Mouse (Mus musculus) neural tube, embryonic 13.5 days (tissue): ENCODE measurements around the gene Psmd2. TPM values are rescaled to one million over a fixed set of nuclear protein-coding genes. Genes with fewer than 3 reads are reported as not detected.

Experiments used
- ATAC-seq: fragments of 200-750 bp; cut with Nextera tagmentation; 2 replicates; pipeline ENCODE4 v1.8.0; 2017; ENCODE audit warnings: low read depth, mild to moderate bottlenecking, moderate TSS enrichment, moderate library complexity
- H3K27ac ChIP-seq: fragments of 300-500 bp; sonication (generic); replicated peaks from 2 replicates; pipeline ENCODE4 v1.5.1; 2015; ENCODE audit warnings: moderate library complexity, mild to moderate bottlenecking, inconsistent platforms
- H3K27me3 ChIP-seq: fragments of 300-500 bp; sonication (generic); 2 replicates; pipeline ENCODE4 v1.6.1; 2015; ENCODE audit warnings: mild to moderate bottlenecking, inconsistent platforms
- H3K36me3 ChIP-seq: fragments of 300-500 bp; sonication (generic); 2 replicates; pipeline ENCODE4 v1.6.1; 2015; ENCODE audit warnings: mild to moderate bottlenecking, inconsistent platforms
- H3K4me1 ChIP-seq: fragments of 300-500 bp; sonication (generic); replicated peaks from 2 replicates; pipeline ENCODE4 v1.6.1; 2015; ENCODE audit warnings: inconsistent platforms
- H3K4me2 ChIP-seq: fragments of 300-500 bp; sonication (generic); 2 replicates; pipeline ENCODE4 v1.6.1; 2015; ENCODE audit warnings: inconsistent platforms, mild to moderate bottlenecking, moderate library complexity
- H3K4me3 ChIP-seq: fragments of 300-500 bp; sonication (generic); 2 replicates; pipeline ENCODE4 v1.5.1; 2015; ENCODE audit warnings: mild to moderate bottlenecking, inconsistent platforms
- H3K9ac ChIP-seq: fragments of 300-500 bp; sonication (generic); 2 replicates; pipeline ENCODE4 v1.6.1; 2015; ENCODE audit warnings: moderate library complexity, mild to moderate bottlenecking, inconsistent platforms
- H3K9me3 ChIP-seq: fragments of 300-500 bp; sonication (generic); 2 replicates; pipeline ENCODE4 v1.6.1; 2016; ENCODE audit warnings: inconsistent platforms
- WGBS: fragments of 180-500 bp; shearing (Covaris S2); methylation state at CpG from one replicate; pipeline ENCODE4 v1.1.7; 2015; 5-methylcytosine and 5-hydroxymethylcytosine counted together
- polyA plus RNA-seq: library from polyadenylated mRNA; unstranded; fragments of >200 nt; fragmentation: Nextera tagmentation; extraction: Ambion mirVana; gene quantifications from 2 replicates; pipeline ENCODE4 v1.2.1, GENCODE M21; 2015

Gene Psmd2
- polyA plus RNA-seq: 352 and 361 TPM in 2 replicates

DNA sequence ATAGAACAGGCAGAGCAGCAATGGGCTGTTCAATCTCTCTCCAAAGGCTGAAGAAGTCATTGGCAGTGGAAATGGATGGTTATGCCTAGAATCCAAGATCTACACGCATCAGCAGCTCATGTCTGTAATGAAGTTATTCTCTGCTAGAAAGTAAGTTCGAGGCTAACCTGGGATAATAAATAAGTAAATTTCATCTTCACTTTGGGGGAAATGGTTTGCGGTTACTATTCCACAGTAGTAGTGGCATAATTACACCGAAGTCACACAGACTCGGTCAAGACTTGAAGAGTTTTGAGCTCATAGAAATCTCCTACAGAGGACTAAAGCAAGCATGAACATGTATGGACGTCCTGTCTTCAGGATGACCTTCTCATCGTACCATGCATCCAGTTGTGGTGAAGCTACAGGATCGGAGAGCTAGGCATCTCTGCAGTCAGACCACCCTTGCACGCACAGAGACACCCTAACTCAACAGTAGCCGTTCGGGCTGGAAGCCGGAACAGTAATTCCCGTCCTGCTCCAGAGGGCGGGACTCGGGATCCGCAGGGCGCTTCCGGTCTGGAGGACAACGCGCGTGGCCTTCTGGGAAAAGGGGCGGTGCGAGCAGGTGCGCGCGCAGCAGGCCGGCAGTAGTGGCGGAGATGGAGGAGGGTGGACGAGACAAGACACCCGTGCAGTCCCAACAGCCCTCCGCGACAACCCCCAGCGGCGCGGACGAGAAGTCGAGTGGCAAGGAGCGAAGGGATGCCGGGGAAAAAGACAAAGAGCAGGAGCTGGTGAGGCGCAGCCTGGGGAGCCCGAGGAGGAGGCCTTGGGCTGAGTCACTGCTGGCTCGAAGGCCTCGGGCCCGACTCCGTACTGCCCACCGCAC, at the start of gene Psmd2:
Gene Psmd2 (plus strand): TSS at position 577 of the 871 bp plus-strand sequence.
- Histone ChIP-seq H3K36me3 (peaks cover 20% of the 10 kb centered on the region), H3K4me1 (peaks cover 19% of the 10 kb centered on the region), H3K27ac (peak within 1 kb of the TSS; percentile 88), H3K9me3 (no peaks in the 10 kb centered on the region), H3K27me3 (no peaks in the 10 kb centered on the region), H3K4me2 (peak within 1 kb of the TSS; percentile 80), H3K4me3 (peak within 1 kb of the TSS; percentile 86), H3K9ac (peak within 1 kb of the TSS; percentile 93)
- 2% methylated on average over 46 of the region's 46 CpGs for WGBS
- peak; percentile 96 for ATAC-seq

DNA sequence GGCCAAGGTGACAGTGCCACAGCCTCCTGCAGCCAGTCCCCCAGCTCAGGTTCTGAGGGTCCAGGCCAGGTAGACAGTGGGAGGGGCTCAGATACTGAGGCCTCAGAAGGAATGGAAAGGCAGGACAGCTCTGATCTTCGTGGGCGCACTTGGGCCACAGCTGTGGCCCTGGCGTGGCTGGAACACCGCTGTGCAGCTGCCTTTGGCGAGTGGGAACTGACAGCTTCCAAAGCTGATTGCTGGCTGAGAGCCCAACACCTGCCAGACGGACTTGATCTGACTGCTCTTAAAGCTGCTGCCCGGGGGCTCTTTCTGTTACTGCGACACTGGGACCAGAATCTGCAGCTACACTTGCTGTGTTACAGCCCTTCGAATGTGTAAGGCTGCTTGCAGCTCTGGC, 46.7 kb upstream of the Psmd2 start:
- 52% methylated on average over 9 of the region's 9 CpGs for WGBS
- Histone ChIP-seq H3K4me3 (no peak overlapping the region), H3K36me3 (peaks cover 48% of the 10 kb centered on the region), H3K9ac (no peak overlapping the region), H3K27ac (0 out of 2 replicates have a peak overlapping the region, but pooled peaks have one; percentile 42), H3K27me3 (no peaks in the 10 kb centered on the region), H3K4me1 (peaks cover 26% of the 10 kb centered on the region), H3K4me2 (no peak overlapping the region), H3K9me3 (no peaks in the 10 kb centered on the region)
- ATAC-seq: peak; percentile 28; the same call in 1 of the 2 replicates

DNA sequence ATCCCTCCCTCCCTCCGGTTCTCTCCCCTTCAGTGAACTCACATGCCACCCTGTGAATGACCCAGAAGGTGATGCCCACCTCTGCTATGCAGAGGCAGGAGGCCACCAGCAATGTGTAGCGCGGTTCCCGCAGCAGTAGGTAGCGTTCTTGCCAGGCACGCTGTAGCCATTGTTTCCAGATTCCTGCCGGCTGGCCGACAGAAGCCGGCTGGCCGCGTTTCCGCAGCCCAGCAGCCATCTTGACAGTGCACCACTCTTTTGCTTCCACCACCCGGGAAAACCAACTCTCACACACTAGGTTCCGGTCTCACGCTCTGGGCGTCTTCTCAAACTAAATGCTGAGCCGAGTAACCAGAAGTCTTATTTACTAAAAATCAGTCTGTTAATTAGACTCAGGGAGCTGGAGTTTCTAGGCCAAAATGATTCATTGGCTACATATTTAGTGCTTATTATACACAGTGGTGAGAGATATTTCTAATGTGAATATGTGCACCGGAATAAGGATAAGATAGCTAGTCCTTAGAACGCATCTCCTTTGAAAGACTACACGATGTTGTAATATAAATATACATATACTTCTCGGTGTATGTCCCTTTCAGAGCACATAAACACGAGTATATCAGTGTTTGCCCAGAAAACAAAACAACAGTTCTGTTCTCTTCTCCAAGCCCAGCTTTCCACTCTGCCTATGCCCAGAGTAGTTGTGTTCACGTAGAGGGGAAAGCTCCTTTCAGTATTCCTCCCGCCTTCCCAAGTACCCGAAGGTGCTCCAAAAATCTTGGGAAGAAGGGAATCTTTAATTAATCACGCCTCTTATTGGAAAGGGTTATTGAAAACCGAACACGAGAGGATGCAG, 40.7 kb upstream of the Psmd2 start:
- Histone ChIP-seq H3K27ac (peak overlapping the region; percentile 90), H3K9ac (peak overlapping the region; percentile 92), H3K4me3 (peak overlapping the region; percentile 84), H3K27me3 (no peaks in the 10 kb centered on the region), H3K4me1 (peaks cover 29% of the 10 kb centered on the region), H3K9me3 (no peaks in the 10 kb centered on the region), H3K36me3 (peaks cover 31% of the 10 kb centered on the region), H3K4me2 (peak overlapping the region; percentile 84)
- ATAC-seq: peak; percentile 70
- under 1% methylated on average over 28 of the region's 28 CpGs for WGBS

DNA sequence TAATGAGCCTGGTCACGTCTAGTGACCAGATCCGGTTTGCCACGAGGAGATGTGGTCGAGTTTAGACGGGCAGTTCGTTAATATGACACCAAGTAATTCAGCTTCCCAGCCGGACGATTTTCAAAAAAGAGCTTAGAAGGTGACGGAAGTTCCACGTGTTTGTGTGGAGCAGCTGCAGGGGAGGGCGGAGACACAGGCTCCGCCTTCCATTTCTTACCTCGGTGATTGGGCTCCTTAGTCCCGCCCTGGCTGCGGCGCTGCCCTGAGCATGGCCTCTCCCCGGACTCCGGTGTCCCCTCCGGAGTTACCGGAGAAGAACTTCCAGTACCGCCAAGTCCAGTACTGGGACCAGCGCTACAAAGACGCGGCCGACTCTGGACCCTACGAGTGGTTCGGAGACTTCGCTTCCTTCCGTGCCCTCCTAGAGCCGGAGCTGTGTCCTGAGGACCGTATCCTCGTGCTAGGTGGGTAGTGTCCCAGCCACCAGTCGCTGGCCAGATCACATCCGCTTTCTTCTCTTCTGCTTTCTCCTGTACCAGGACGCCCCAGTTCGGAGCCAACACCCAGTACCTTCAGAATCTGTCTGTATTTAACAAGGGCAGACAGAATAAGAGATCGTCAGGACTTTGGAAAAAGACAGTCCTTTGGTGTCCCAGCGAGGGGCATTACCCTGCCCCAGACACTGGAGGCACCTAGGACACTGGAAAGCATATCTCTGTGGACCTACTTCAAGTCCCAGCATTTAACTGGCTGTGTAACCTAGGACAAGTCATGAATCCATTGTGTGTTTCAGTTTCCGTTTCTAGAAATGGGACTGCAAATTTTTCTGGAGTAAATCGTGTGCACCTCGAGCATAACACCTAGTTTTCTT, 39.9 kb upstream of the Psmd2 start, which contains the start of the genes Eef1akmt4, Gm49333 and Alg3:
Gene Eef1akmt4 (plus strand): TSS at position 237 of the 871 bp plus-strand sequence.
Gene Gm49333 (plus strand): TSS at position 254 of the 871 bp plus-strand sequence.
Gene Alg3 (minus strand): TSS at position 379 of the 871 bp plus-strand sequence.
- Histone ChIP-seq H3K4me2 (peak within 1 kb of the TSS; percentile 84), H3K4me1 (peaks cover 29% of the 10 kb centered on the region), H3K9me3 (no peaks in the 10 kb centered on the region), H3K4me3 (peak within 1 kb of the TSS; percentile 84), H3K27me3 (no peaks in the 10 kb centered on the region), H3K36me3 (peaks cover 26% of the 10 kb centered on the region), H3K9ac (peak within 1 kb of the TSS; percentile 92), H3K27ac (peak within 1 kb of the TSS; percentile 90)
- peak; percentile 93 for ATAC-seq
- 2% methylated on average over 41 of the region's 41 CpGs for WGBS

- WGBS: 2% methylated on average over 61 of the region's 83 CpGs
- H3K4me1 ChIP-seq: peaks cover 41% of the 10 kb centered on the region
- H3K9me3 ChIP-seq: no peaks in the 10 kb centered on the region
- H3K4me2 ChIP-seq: peak overlapping the region; percentile 95
- peaks cover 19% of the 10 kb centered on the region for H3K36me3 ChIP-seq
- H3K4me3 ChIP-seq: peak overlapping the region; percentile 85
- H3K27ac ChIP-seq: peak overlapping the region; percentile 97
- peak; percentile 32 for ATAC-seq
- H3K27me3 ChIP-seq: no peaks in the 10 kb centered on the region
- H3K9ac ChIP-seq: peak overlapping the region; percentile 91
These were observed 31.7 kb upstream of the Psmd2 start for GRCm38 (mm10) chr16:20619541-20620398.

DNA sequence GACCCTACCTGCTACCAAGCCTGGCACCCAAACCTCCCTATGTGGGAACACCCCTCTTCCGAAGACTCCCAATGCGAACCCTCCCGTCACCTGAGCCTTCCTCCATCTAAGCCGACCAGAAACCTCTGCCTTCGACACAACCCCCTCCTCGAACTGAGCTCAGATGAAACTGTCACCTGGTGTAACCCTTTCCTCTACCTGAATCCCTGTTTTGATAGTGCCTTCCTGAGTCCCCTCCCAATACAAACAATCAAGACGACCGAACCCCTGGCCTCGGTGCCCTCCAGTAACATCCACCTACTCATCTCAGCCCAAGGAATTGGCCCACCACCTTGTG, 31.1 kb upstream of the Psmd2 start:
- peak; percentile 20 for ATAC-seq
- WGBS: 0% methylated on average over 9 of the region's 9 CpGs
- H3K4me3 ChIP-seq: peak overlapping the region; percentile 85
- H3K27ac ChIP-seq: peak overlapping the region; percentile 97
- H3K9ac ChIP-seq: peak overlapping the region; percentile 91
- no peaks in the 10 kb centered on the region for H3K27me3 ChIP-seq
- H3K9me3 ChIP-seq: no peaks in the 10 kb centered on the region
- peak overlapping the region; percentile 95 for H3K4me2 ChIP-seq
- H3K36me3 ChIP-seq: peaks cover 18% of the 10 kb centered on the region
- H3K4me1 ChIP-seq: peaks cover 41% of the 10 kb centered on the region

DNA sequence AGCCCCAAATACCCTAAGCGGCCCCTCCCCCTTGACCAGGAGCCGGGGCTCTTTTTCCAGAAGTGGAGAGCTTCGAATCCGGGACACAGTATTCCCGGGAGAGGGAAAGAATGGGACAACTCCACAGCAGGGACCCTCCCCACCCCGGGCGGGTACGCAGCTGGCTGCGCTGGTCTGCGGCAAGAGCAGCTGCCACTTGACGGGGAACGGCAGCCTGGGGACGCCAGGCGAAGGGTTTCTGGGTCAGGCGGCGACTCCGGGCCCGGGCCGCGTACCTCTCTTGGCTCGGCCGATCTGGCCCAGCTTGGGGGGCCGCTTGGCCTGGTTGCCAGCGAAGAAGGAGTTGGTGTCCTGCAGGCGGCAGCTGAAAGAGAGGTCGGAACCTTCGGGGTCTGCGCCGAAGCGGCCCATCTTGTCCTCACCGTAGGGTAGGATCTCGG, 30.7 kb upstream of the Psmd2 start:
- Histone ChIP-seq H3K4me2 (peak overlapping the region; percentile 95), H3K4me1 (peaks cover 41% of the 10 kb centered on the region), H3K27me3 (no peaks in the 10 kb centered on the region), H3K9ac (peak overlapping the region; percentile 91), H3K27ac (peak overlapping the region; percentile 97), H3K36me3 (peaks cover 14% of the 10 kb centered on the region), H3K4me3 (peak overlapping the region; percentile 85), H3K9me3 (no peaks in the 10 kb centered on the region)
- WGBS: 0% methylated on average over 32 of the region's 32 CpGs
- ATAC-seq: peak; percentile 4

DNA sequence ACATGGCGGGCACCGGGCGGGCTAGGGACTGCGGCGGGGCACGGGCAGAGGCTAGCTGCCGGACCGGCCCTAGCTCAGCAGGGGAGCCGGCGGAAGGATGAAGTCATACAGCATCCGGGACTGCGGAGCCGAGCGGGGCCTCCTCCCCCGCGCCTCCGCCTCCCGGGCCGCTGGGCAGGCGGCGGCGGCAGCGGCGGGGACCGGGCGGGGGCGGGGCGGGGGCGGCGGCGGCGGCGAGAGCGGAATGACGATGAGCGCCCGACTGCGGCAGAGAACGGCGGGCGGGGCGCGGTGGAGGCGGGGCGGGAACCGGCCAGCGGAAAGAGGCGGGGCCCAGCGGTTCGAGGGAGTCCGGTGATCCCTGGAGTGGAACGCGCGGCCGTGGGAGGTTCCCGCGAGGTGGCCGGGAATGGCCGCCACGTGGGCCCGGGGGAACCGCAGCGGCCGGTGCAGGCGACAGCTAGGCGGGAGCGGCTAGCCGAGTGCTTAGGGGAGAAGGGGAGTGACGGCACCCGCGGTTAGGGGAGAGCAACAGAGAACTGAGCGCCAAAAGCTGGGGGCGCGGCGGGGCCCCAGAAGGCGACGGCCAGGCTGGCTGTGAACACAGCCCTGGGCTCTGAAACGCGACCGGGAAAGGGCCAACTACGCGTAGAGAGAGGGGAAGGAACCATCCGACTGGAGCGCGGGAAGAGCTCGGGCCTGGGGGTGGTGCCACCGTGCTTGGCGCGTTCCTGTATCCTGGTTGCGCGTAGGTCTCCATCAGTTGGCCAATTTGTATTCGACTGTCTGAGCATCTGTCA, 30.1 kb upstream of the Psmd2 start, which contains the start of gene Camk2n2:
Gene Camk2n2 (minus strand): TSS at position 97 of the 800 bp plus-strand sequence.
- under 1% methylated on average over 74 of the region's 92 CpGs for WGBS
- no peaks in the 10 kb centered on the region for H3K27me3 ChIP-seq
- H3K9ac ChIP-seq: peak within 1 kb of the TSS; percentile 91
- H3K36me3 ChIP-seq: peaks cover 11% of the 10 kb centered on the region
- peak within 1 kb of the TSS; percentile 97 for H3K27ac ChIP-seq
- no peaks in the 10 kb centered on the region for H3K9me3 ChIP-seq
- ATAC-seq: peak; percentile 55
- peak within 1 kb of the TSS; percentile 95 for H3K4me2 ChIP-seq
- peak within 1 kb of the TSS; percentile 85 for H3K4me3 ChIP-seq
- peaks cover 41% of the 10 kb centered on the region for H3K4me1 ChIP-seq

GRCm38 (mm10) chr16:20621991-20622685, 29.3 kb upstream of the Psmd2 start:
- H3K27ac ChIP-seq: peak overlapping the region; percentile 97

More at GRCm38 (mm10) chr16:20621991-20622685, 29.3 kb upstream of the Psmd2 start:
- Histone ChIP-seq H3K4me3 (peak overlapping the region; percentile 85), H3K4me2 (peak overlapping the region; percentile 95), H3K9me3 (no peaks in the 10 kb centered on the region), H3K9ac (peak overlapping the region; percentile 91), H3K36me3 (peaks cover 11% of the 10 kb centered on the region), H3K27me3 (no peaks in the 10 kb centered on the region), H3K4me1 (peaks cover 41% of the 10 kb centered on the region)
- WGBS: 0% methylated on average over 37 of the region's 37 CpGs
- ATAC-seq: peak; percentile 60
